Mouse (Mus musculus) CH12.LX (cell line): ENCODE measurements at regions not wholly inside any gene's neighbourhood (a gene's known extent, or its start where the extent isn't known, plus 50 kb on each side); places are given as distances from the start of the nearest gene placed in this dataset.

Experiments used
- DNase-seq: peaks from one replicate; pipeline ENCODE4 v3.0.0-alpha.2; 2013; ENCODE audit errors: extremely low read depth
- H3K27ac ChIP-seq: 2 replicates; pipeline ENCODE4 v1.5.1; 2012; ENCODE audit warnings: low read depth, mild to moderate bottlenecking, control low read depth, moderate library complexity; ENCODE audit not compliant: insufficient read depth
- H3K27me3 ChIP-seq: replicated peaks from 2 replicates; pipeline ENCODE3; 2012; ENCODE audit warnings: inconsistent platforms
- H3K36me3 ChIP-seq, 2 experiments: replicated peaks in 1 of 2; 2 replicates each; pipeline versions ENCODE3 to v1.6.1; 2012; ENCODE audit warnings: inconsistent platforms in 1 of 2, low read length in 1 of 2, mild to moderate bottlenecking in 1 of 2, mixed read lengths in 1 of 2, moderate library complexity in 1 of 2; ENCODE audit not compliant: control insufficient read depth in 1 of 2, insufficient read depth in 1 of 2
- H3K4me1 ChIP-seq, 2 experiments: 2 replicates each; pipeline ENCODE4 v1.6.1; 2012; ENCODE audit warnings: inconsistent platforms in 1 of 2, moderate library complexity in 1 of 2; ENCODE audit not compliant: insufficient read depth in 2 of 2, control insufficient read depth in 1 of 2
- H3K4me2 ChIP-seq: 2 replicates; pipeline ENCODE4 v1.6.1; 2012; ENCODE audit warnings: low read depth, mild to moderate bottlenecking, control low read depth; ENCODE audit not compliant: poor library complexity, insufficient read depth, severe bottlenecking
- H3K4me3 ChIP-seq, 3 experiments: fragments of 150-350 bp in 1 of 3; sonication (generic) in 1 of 3; replicated peaks in 1 of 3; 2 replicates each; pipeline versions ENCODE3 to v1.5.1; 2011 to 2012; ENCODE audit warnings: low read depth in 2 of 3, low read length in 2 of 3, mild to moderate bottlenecking in 2 of 3, moderate library complexity in 2 of 3, control low read depth in 1 of 3, improper control_type of control experiment in 1 of 3, inconsistent platforms in 1 of 3, mixed read lengths in 1 of 3; ENCODE audit not compliant: poor library complexity in 1 of 3
- H3K79me2 ChIP-seq: replicated peaks from 2 replicates; pipeline ENCODE4 v1.6.1; 2012; ENCODE audit warnings: mild to moderate bottlenecking, moderate library complexity; ENCODE audit not compliant: control insufficient read depth, poor library complexity, insufficient read depth, severe bottlenecking; ENCODE audit errors: extremely low read depth
- H3K9ac ChIP-seq: 2 replicates; pipeline ENCODE4 v1.6.1; 2012; ENCODE audit warnings: low read depth, mild to moderate bottlenecking, control low read depth, moderate library complexity; ENCODE audit not compliant: insufficient read depth
- H3K9me3 ChIP-seq: replicated peaks from 2 replicates; pipeline ENCODE3; 2012; ENCODE audit warnings: low read length, inconsistent platforms, mixed read lengths
- BHLHE40 ChIP-seq: IDR thresholded peaks from 2 replicates; pipeline ENCODE4 v1.6.1; 2011; ENCODE audit warnings: mild to moderate bottlenecking, low read depth, low read length, improper control_type of control experiment
- CTCF ChIP-seq, 2 experiments: IDR thresholded peaks in 1 of 2; conservative IDR thresholded peaks in 1 of 2; 2 replicates each; pipeline ENCODE4 v1.5.1; 2011 to 2012; ENCODE audit warnings: low read depth in 2 of 2, low read length in 2 of 2, improper control_type of control experiment in 1 of 2, inconsistent platforms in 1 of 2, mild to moderate bottlenecking in 1 of 2, moderate library complexity in 1 of 2
- E2F4 ChIP-seq: IDR thresholded peaks from 2 replicates; pipeline ENCODE4 v1.6.1; 2011; ENCODE audit warnings: low read depth, low read length, improper control_type of control experiment; ENCODE audit not compliant: insufficient replicate concordance
- ELF1 ChIP-seq: IDR thresholded peaks from 2 replicates; pipeline ENCODE4 v1.6.1; 2014; ENCODE audit warnings: low read depth, mild to moderate bottlenecking, inconsistent platforms, low read length, improper control_type of control experiment
- EP300 ChIP-seq: IDR thresholded peaks from 2 replicates; pipeline ENCODE4 v1.6.1; 2011; ENCODE audit warnings: low read length, improper control_type of control experiment
- ETS1 ChIP-seq: conservative IDR thresholded peaks from 2 replicates; pipeline ENCODE4 v1.6.1; 2012; ENCODE audit warnings: low read depth, mild to moderate bottlenecking, inconsistent platforms, low read length, improper control_type of control experiment, moderate library complexity
- IRF4 ChIP-seq: IDR thresholded peaks from 2 replicates; pipeline ENCODE4 v1.6.1; 2014; ENCODE audit warnings: low read depth, mild to moderate bottlenecking, inconsistent platforms, low read length, improper control_type of control experiment
- JUND ChIP-seq: conservative IDR thresholded peaks from 2 replicates; pipeline ENCODE4 v1.6.1; 2011; ENCODE audit warnings: low read depth, low read length, improper control_type of control experiment
- MAX ChIP-seq: IDR thresholded peaks from 2 replicates; pipeline ENCODE4 v1.6.1; 2011; ENCODE audit warnings: low read length, improper control_type of control experiment
- MYC ChIP-seq: IDR thresholded peaks from 2 replicates; pipeline ENCODE4 v1.6.1; 2011; ENCODE audit warnings: low read depth, mild to moderate bottlenecking, improper control_type of control experiment, low read length
- NELFE ChIP-seq: IDR thresholded peaks from 2 replicates; pipeline ENCODE4 v1.6.1; 2011; ENCODE audit warnings: low read depth, low read length, improper control_type of control experiment
- PAX5 ChIP-seq: IDR thresholded peaks from 2 replicates; pipeline ENCODE4 v1.6.1; 2012; ENCODE audit warnings: low read length, inconsistent platforms, mixed read lengths
- SMC3 ChIP-seq: IDR thresholded peaks from 2 replicates; pipeline ENCODE4 v1.6.1; 2011; ENCODE audit warnings: low read depth, low read length, improper control_type of control experiment
- TBP ChIP-seq: conservative IDR thresholded peaks from 2 replicates; pipeline ENCODE4 v1.6.1; 2011; ENCODE audit warnings: low read depth, low read length, improper control_type of control experiment
- ZMIZ1 ChIP-seq: IDR thresholded peaks from 2 replicates; pipeline ENCODE4 v1.6.1; 2012; ENCODE audit warnings: low read depth, mild to moderate bottlenecking, inconsistent platforms, low read length, improper control_type of control experiment
- dilution Hi-C: fragments of 300-500 bp; cut with MboI; formaldehyde crosslinking; loops from 2 replicates; pipeline ENCODE4 v1.14.3; 2020; ENCODE audit warnings: low sequenced_read_pairs; ENCODE audit not compliant: extremely low pct_unique_long_range_greater_than_20kb, extremely low pct_ligation_motif_present
- in situ Hi-C: fragments of 300-500 bp; cut with MboI; formaldehyde crosslinking; loops from 3 replicates; pipeline ENCODE4 v1.14.3; 2019; ENCODE audit warnings: low sequenced_read_pairs, low pct_ligation_motif_present, low pct_unique_long_range_greater_than_20kb, mixed read lengths

DNA sequence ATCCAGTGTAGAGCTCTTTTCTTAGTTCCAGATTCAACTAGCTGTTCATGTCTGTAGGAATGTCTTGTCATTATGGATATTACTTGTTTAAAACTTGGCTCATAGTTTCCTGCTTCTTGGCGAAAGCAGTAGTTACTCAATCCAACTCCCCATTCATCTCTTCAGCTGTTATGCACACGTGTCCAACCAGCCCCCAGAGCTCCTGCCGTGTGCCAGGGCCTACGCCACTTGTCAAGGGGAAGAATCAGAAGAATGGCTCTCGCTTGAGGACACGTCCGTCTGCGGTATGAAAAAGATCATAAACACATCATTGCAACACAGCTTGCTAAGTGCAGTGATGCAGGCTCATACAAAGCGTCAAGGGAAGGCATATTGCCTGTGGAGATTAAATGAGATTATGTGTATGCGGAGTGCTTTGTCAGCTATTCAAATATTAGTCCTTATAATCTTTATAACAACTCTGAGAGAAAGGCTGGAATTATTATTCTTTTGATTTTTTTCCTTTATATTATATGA, 223.0 kb upstream of the Chd6 start:
- TF ChIP-seq IRF4 (no peak), MYC (no peak)
- no peak overlapping the region for H3K4me2 ChIP-seq
- DNase-seq: no peak
- H3K4me1 ChIP-seq: no peaks in the 10 kb centered on the region
- H3K79me2 ChIP-seq: no peaks in the 10 kb centered on the region
- no peaks in the 10 kb centered on the region for H3K36me3 ChIP-seq
- peaks cover 58% of the 10 kb centered on the region for H3K9me3 ChIP-seq
- dilution Hi-C loops (no loop called here), in situ Hi-C loops (no loop called here)
- no peak overlapping the region for H3K4me3 ChIP-seq
- no peaks in the 10 kb centered on the region for H3K27me3 ChIP-seq
- H3K27ac ChIP-seq: no peak overlapping the region
- H3K9ac ChIP-seq: no peak overlapping the region

DNA sequence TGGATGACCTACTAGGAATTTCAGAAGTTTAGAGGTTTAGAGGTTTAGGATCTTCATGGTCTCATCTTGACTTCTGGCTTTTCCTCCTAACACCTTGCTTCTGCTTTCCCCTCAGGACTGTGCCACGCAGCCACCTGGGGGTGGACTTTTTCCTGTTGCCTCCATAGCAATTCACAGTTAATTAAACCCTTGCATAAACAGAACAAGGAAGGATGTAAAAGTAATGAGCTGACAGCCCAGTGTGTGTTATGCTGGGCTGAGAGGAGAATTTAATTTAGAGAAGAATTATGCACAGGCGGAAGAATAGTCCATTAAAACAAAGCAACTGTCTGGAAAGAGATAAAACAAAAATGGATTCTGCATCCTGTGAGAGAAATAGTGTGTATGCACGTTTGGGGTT, 193.9 kb upstream of the Chd6 start:
- no peaks in the 10 kb centered on the region for H3K27me3 ChIP-seq
- TF ChIP-seq NELFE (no peak), MYC (no peak), ETS1 (no peak), EP300 (no peak), TBP (no peak), E2F4 (no peak), ZMIZ1 (no peak), MAX (no peak), JUND (no peak), BHLHE40 (no peak), ELF1 (no peak), PAX5 (no peak), SMC3 (no peak), CTCF (conservative IDR thresholded peaks at IDR 0.05 in 1 of 2, IDR thresholded peaks at IDR 0.05 in 1 of 2; ENCODE audit: low read depth in 2 of 2, low read length in 2 of 2) (no peak)
- H3K27ac ChIP-seq: no peak overlapping the region
- dilution Hi-C loops (no loop called here), in situ Hi-C loops (no loop called here)
- H3K9ac ChIP-seq: no peak overlapping the region
- no peaks in the 10 kb centered on the region for H3K4me1 ChIP-seq
- no peaks in the 10 kb centered on the region for H3K79me2 ChIP-seq
- DNase-seq: no peak
- H3K4me3 ChIP-seq: no peak overlapping the region
- no peak overlapping the region for H3K4me2 ChIP-seq
- H3K9me3 ChIP-seq: peaks cover 62% of the 10 kb centered on the region
- no peaks in the 10 kb centered on the region for H3K36me3 ChIP-seq

DNA sequence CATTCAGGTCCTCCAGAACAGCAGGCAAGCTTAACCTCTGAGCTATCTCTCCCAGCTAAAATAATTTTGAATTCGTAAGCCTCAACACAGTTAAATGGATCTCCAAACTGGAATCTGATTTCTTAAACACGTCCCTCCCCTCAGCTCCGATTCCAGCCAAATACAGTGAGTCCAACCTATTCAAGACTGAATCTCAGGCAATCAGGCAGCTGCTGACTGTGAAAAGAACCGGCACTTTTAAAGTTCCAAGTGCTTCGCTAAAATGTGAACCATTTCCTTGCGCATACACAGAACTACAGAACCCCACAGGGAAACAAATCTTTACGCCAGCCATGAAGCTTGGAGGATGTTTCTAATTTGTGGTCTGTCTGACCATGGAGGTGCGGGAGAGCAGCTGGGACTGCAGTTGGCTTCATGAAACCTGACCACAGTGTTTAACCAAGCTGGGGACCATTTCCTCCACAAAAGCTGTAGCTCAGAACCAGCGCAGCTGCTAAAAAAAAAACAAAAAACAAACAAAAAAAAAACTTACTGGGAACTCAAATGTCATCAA, 160.1 kb upstream of the Chd6 start:
- H3K79me2 ChIP-seq: no peaks in the 10 kb centered on the region
- H3K36me3 ChIP-seq: no peaks in the 10 kb centered on the region
- H3K4me2 ChIP-seq: no peak overlapping the region
- in situ Hi-C loops (no loop called here), dilution Hi-C loops (no loop called here)
- H3K27ac ChIP-seq: no peak overlapping the region
- H3K9me3 ChIP-seq: peaks cover 40% of the 10 kb centered on the region
- H3K4me3 ChIP-seq: no peak overlapping the region
- H3K9ac ChIP-seq: no peak overlapping the region
- no peak for DNase-seq
- H3K27me3 ChIP-seq: no peaks in the 10 kb centered on the region
- no peaks in the 10 kb centered on the region for H3K4me1 ChIP-seq
- TF ChIP-seq ZMIZ1: no peak
- TF ChIP-seq IRF4: no peak
- no peak for TF ChIP-seq PAX5
- TF ChIP-seq, all 38 proteins: peak for 0
